Mouse (Mus musculus): ENCODE results near the gene Asphd2.
"Not testable (repeated sequence)": the region's sequence is repeated elsewhere in the genome, so short reads cannot be mapped to it uniquely, and the experiment has no call there.

Gene Asphd2

DNA sequence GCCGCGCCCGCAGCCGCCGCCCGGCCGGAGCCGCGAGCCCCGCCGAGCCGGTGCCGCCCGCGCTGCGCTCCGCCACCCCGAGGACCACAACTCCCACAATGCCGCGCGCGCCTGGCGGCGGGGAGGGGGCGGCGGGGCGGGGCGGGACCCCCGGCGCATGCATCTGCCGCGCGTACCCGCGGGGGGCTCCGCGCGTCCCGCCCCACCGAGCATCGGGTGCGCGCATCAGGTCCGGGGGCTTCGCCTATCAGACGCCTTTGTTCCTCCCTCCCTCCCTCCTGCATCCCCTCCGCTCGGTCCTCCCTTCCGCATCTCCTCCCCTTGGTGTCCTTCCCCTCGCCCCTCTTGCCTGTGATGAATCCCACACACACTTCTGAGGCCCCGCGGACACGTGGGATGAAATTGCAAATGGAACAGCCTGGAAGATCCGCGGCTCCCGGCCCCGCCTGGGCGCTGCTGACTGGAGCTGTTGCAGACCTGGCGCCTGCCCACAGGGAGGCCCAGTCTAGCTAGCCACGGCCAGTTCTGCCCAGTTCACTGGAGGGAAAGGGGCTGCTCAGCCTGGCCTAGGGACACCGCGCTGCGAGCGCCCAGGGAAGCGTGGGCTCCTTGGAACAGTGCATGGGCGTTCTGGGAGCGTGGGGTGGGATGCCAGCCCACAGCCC is at the start of gene Asphd2:
TSS of gene Asphd2 (minus strand) at position 88 of the 665 bp plus-strand sequence.
- DNase-seq: peak; percentile 68 to 79

GRCm38 (mm10) chr5:112438535-112438934 is 43.9 kb upstream of the Asphd2 start:
- no peak for DNase-seq

- peak; percentile 80 to 88 for DNase-seq
These were observed 38.3 kb upstream of the Asphd2 start for GRCm38 (mm10) chr5:112433004-112433403.

- DNase-seq: no peak
These were observed 37.4 kb upstream of the Asphd2 start for GRCm38 (mm10) chr5:112432033-112432432.

GRCm38 (mm10) chr5:112431120-112431775 is 36.6 kb upstream of the Asphd2 start:
- DNase-seq: no peak

- DNase-seq: peak; percentile 76 to 77
These were observed 34.3 kb upstream of the Asphd2 start for GRCm38 (mm10) chr5:112428944-112429343.

GRCm38 (mm10) chr5:112427283-112427682 is 32.6 kb upstream of the Asphd2 start:
- DNase-seq: peak; percentile 73 to 79

GRCm38 (mm10) chr5:112426635-112427034 is 32.0 kb upstream of the Asphd2 start:
- no peak for DNase-seq

DNA sequence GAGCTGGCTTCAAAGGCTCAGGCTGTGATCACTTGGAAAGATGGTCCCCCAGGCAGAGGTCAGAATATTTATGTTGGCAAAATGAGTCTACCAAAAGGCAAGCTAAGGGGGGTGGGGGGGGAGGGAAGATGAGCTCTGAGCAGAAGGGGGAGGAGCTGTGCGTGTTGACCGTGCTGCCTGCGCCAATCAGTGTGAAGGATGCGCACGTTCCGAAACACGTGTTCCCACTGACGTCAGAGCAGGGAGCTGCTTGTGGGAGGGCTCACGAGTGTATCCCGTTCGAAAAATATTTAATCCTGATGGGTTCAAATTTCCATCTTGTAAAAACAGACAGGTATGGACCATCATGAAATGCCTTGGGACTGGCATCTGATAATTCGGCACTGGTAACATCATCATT is 24.9 kb upstream of the Asphd2 start:
- DNase-seq: no peak

DNA sequence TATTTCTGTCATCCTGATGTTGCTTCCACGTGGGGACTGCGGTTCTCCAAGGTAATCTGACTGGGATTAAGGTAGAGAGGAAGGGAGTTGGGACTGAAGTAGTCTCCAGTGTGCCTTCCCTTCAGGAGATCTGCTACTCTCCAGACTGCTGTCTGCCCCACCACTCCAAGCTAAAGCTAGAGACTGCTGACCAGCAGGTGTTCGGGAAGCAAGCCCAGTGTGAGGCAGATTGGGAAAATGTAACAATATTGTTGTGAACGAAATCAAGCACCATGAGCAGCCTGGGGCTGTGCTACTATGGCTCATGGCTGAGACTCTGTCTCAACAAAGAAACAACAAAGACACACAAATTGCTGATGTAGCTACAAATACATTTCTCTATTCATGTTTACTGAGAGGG is 23.4 kb upstream of the Asphd2 start:
- peak; percentile 54 to 71 for DNase-seq

GRCm38 (mm10) chr5:112416673-112417072 is 22.0 kb upstream of the Asphd2 start:
- no peak for DNase-seq

- DNase-seq: not testable (repeated sequence)
These were observed 18.1 kb upstream of the Asphd2 start for GRCm38 (mm10) chr5:112412781-112413180.

GRCm38 (mm10) chr5:112411514-112412335 is 17.1 kb upstream of the Asphd2 start:
- DNase-seq: no peak

- no peak for DNase-seq
These were observed 16.4 kb upstream of the Asphd2 start for GRCm38 (mm10) chr5:112411072-112411471.

DNA sequence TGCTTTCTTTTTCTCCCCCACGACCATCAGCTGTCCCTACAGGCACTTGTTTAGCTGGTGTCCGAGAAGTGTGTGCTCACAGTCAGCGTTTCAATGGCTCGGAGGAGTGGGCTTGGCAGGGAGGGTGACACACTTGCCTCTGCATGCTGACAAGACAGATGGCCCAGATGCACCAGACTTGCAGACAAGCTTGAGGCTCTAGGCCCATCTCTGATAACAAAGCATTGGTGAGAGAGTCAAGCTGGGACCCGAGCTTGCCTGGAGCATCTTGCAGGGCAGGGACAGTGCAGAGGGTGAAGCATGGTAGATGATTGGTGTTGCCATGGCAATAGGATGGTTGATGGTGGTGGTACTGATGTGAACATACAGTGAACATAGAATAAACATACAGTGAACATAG is 14.6 kb upstream of the Asphd2 start:
- DNase-seq: no peak

GRCm38 (mm10) chr5:112406017-112406416 is 11.4 kb upstream of the Asphd2 start:
- no peak for DNase-seq

DNA sequence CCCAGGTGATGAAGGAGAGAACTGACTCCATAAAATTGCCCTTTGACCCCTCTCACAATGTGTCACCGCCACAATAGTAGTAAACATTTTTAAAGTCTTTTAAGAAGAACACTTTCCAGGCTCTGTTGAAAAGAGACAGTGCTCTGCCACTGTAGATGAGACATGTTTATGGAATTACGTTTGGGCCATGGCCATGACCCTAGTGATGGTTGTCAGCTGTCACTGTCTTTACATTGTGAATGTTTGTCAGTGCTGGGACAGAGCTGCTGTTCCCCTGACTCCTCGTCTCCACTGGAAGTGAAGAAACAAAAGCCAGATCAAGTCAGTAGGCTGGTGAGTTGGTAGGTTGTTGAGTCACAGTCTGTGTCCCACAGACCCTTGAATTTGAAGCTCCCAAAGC is 7.8 kb upstream of the Asphd2 start:
- DNase-seq: no peak

DNA sequence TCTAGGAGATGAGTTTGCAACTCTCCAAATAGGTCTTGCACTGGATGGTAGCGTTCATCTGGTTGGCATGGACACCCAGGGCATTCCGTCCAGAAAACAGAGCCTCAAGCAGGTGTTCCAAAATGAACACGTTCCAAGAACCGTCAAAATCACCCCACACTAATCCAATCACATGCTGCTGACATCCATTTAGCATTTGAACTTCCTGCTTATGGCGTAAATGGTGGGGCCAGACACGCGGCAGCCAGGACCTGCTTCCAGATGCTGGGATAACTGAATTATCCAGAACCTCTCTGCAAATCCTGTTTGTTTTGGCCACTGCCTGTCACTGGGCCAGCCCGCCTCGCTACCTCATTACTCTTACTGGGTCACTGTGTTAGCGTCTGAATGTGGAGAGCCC is 4.6 kb upstream of the Asphd2 start:
- DNase-seq: no peak

GRCm38 (mm10) chr5:112396066-112396465 is 1.4 kb upstream of the Asphd2 start:
- DNase-seq: no peak

DNA sequence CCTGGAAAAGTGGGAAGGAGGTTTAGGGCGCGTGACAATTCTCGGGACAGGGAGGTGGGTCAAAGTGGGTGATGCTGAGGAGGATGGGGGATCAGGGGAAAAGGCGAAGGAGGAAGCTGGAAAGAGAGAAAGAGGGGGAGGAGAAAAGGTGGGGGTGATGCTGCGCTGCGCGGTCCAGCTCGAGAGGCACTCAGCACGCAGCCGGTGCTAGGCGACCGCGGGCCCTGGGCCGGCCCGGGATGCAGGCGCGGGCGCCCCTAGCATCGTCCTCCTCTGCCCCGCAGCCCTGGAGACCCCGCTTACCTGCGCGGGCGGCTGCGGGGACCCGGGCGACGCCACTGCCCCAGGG is 277 bp downstream of the Asphd2 start:
- DNase-seq: peak in 1 of 2 experiments; percentile 33

- DNase-seq: no peak
These were observed 788 bp downstream of the Asphd2 start for GRCm38 (mm10) chr5:112393741-112394414.

GRCm38 (mm10) chr5:112391676-112392323 is 2.9 kb downstream of the Asphd2 start:
- DNase-seq: peak; percentile 35 to 48

GRCm38 (mm10) chr5:112391002-112391401 is 3.7 kb downstream of the Asphd2 start:
- no peak for DNase-seq
